Mouse (Mus musculus) midbrain, embryonic 16.5 days (tissue): ENCODE data around the gene Dmrt1. TPM values are rescaled to one million over a fixed set of nuclear protein-coding genes. Genes with fewer than 3 reads are reported as not detected.

Experiments
- ATAC-seq: fragments of 200-750 bp; cut with Nextera tagmentation; 2 replicates; pipeline ENCODE4 v1.8.0; 2017; ENCODE audit warnings: moderate TSS enrichment
- H3K27ac ChIP-seq: fragments of 300-500 bp; sonication (generic); 2 replicates; pipeline ENCODE4 v1.5.1; 2014; ENCODE audit warnings: mild to moderate bottlenecking, low read length, mixed read lengths
- H3K27me3 ChIP-seq: fragments of 300-500 bp; sonication (generic); 2 replicates; pipeline ENCODE4 v1.6.1; 2014; ENCODE audit warnings: low read depth, low read length, mixed read lengths; ENCODE audit not compliant: control insufficient read depth, insufficient read depth
- H3K36me3 ChIP-seq: fragments of 300-500 bp; sonication (generic); 2 replicates; pipeline ENCODE4 v1.6.1; 2014; ENCODE audit warnings: mild to moderate bottlenecking, low read length, moderate library complexity, mixed read lengths; ENCODE audit not compliant: control insufficient read depth, insufficient read depth
- H3K4me1 ChIP-seq: fragments of 300-500 bp; sonication (generic); 2 replicates; pipeline ENCODE4 v1.6.1; 2014; ENCODE audit warnings: mild to moderate bottlenecking, low read length, mixed read lengths; ENCODE audit not compliant: control insufficient read depth, insufficient read depth
- H3K4me2 ChIP-seq: fragments of 300-500 bp; sonication (generic); 2 replicates; pipeline ENCODE4 v1.6.1; 2014; ENCODE audit warnings: mild to moderate bottlenecking, low read length, mixed read lengths
- H3K4me3 ChIP-seq: fragments of 300-500 bp; sonication (generic); 2 replicates; pipeline ENCODE4 v1.5.1; 2014; ENCODE audit warnings: low read depth, mild to moderate bottlenecking, low read length, moderate library complexity, mixed read lengths
- H3K9ac ChIP-seq: fragments of 300-500 bp; sonication (generic); 2 replicates; pipeline ENCODE4 v1.6.1; 2014; ENCODE audit warnings: low read depth, low read length, mixed read lengths
- H3K9me3 ChIP-seq: fragments of 300-500 bp; sonication (generic); replicated peaks from 2 replicates; pipeline ENCODE4 v1.6.1; 2014; ENCODE audit warnings: mild to moderate bottlenecking, low read length, mixed read lengths; ENCODE audit not compliant: control insufficient read depth, poor library complexity, severe bottlenecking
- WGBS: fragments of 180-500 bp; shearing (Covaris S2); extraction: QIAGEN DNeasy Blood & Tissue Kit; methylation state at CpG from one replicate; pipeline ENCODE4 v1.1.7; 2014; 5-methylcytosine and 5-hydroxymethylcytosine counted together
- polyA plus RNA-seq: library from polyadenylated mRNA; unstranded; fragments of >200 nt; fragmentation: Nextera tagmentation; extraction: Ambion mirVana; gene quantifications from 2 replicates; pipeline ENCODE4 v1.2.1, GENCODE M21; 2015

Dmrt1 gene
- polyA plus RNA-seq, 1 experiment from 2014 or later: not detected

DNA sequence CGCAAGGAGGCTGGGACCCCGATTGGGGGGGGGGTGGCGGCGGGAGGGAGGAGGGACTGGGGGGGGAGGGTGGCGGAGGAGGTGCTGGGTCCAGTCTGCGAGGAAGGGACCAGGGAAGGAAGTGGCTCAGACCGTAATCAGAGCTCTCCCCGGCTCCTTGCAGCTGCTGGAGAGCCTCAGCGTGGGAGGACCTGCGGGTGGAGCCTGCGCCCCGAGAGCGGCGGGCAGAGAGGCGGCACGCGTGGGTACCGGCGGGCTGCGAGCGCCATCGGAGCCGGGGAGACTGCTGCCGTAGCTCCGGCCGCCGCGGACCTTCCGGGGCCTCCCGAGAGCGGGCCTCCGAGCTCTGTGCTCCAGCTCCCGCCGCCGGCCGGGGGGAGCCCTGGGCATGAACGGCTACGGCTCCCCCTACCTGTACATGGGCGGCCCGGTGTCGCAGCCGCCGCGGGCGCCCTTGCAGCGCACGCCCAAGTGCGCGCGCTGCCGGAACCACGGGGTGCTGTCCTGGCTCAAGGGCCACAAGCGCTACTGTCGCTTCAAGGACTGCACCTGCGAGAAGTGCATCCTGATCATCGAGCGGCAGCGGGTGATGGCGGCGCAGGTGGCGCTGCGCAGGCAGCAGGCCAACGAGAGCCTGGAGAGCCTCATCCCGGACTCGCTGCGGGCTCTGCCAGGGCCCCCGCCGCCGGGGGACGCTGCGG is 105.1 kb downstream of the Dmrt1 start:
- Histone ChIP-seq H3K9me3 (no peaks in the 10 kb centered on the region), H3K27me3 (peaks cover 72% of the 10 kb centered on the region), H3K4me1 (peaks cover 11% of the 10 kb centered on the region), H3K36me3 (no peaks in the 10 kb centered on the region), H3K4me2 (peak overlapping the region; percentile 46), H3K4me3 (peak overlapping the region; percentile 25), H3K27ac (no peak overlapping the region), H3K9ac (no peak overlapping the region)
- ATAC-seq: peak; percentile 57
- WGBS: 0% methylated on average over 39 of the region's 71 CpGs

DNA sequence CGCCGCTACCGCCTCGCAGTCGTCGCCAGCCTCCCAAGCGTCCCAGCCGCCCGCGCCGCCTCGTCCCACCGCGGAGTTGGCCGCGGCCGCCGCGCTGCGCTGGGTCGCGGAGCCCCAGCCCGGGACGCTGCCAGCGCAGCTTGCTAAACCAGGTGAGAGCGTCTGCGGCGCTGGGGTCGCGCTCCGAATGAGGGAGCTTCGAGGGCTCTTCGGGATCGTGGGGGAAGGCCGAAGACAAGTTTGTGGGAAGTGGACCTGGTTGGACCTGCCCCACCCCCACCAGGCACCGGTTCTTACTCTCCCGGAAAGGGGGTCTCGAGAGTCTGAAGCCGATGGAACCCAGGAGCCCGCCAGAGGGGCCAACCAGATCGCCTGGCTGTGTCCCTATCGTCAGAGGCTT is 105.7 kb downstream of the Dmrt1 start:
- Histone ChIP-seq H3K27ac (no peak overlapping the region), H3K9me3 (no peaks in the 10 kb centered on the region), H3K27me3 (peaks cover 72% of the 10 kb centered on the region), H3K9ac (no peak overlapping the region), H3K4me1 (peaks cover 11% of the 10 kb centered on the region), H3K4me2 (peak overlapping the region; percentile 46), H3K36me3 (no peaks in the 10 kb centered on the region), H3K4me3 (peak overlapping the region; percentile 25)
- ATAC-seq: peak; percentile 41; the same call in 1 of the 2 replicates
- WGBS: under 1% methylated on average over 36 of the region's 42 CpGs

DNA sequence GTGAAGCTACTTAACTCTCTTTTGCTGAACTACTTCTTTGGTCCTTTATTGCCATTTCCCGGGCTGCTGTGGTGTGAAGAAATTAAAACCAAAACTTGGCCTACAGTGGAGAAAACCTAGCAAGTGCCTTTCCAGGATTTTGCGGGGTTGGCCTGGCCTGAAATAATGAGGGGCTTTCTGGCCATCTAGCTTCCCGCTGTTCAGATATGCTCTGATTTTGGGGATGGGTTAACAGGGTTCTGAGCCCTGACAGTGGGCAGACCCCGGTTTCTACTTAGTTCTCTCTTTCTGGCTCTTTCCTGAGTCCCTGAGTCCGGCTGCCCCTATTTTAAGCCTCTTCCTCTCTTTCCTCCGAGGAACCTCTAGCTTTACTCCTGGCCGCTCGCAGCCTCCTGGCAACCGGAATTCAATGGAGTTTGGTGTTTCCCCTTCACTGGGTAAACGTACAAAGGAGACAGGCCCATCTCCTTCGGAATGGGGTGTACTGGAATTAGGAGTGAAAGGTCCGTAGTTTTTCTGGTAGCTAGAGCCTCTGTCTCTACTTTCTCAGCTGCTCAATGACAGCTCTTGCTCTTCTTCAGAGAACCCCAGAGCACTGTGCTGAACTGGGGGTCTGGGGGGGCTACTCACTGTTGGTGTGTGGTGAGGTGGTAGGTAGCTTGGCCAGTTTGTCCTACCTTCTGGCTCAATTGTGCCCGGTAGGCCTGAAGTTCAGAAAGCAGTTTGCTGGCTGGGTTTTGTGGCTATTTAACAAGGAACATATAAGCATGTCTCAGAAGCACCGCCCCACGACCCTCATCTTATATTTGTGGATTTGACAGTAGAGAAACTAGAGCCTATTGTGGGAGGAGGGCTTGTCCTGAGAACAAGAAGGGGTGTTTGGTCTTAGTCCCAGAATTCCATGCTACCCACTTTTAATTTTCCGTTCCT is 106.7 kb downstream of the Dmrt1 start:
- no peak overlapping the region for H3K27ac ChIP-seq
- 4% methylated on average over 16 of the region's 16 CpGs for WGBS
- no peaks in the 10 kb centered on the region for H3K9me3 ChIP-seq
- no peak for ATAC-seq
- H3K4me2 ChIP-seq: no peak overlapping the region
- no peak overlapping the region for H3K9ac ChIP-seq
- H3K27me3 ChIP-seq: peaks cover 72% of the 10 kb centered on the region
- H3K4me3 ChIP-seq: no peak overlapping the region
- peaks cover 11% of the 10 kb centered on the region for H3K4me1 ChIP-seq
- no peaks in the 10 kb centered on the region for H3K36me3 ChIP-seq

DNA sequence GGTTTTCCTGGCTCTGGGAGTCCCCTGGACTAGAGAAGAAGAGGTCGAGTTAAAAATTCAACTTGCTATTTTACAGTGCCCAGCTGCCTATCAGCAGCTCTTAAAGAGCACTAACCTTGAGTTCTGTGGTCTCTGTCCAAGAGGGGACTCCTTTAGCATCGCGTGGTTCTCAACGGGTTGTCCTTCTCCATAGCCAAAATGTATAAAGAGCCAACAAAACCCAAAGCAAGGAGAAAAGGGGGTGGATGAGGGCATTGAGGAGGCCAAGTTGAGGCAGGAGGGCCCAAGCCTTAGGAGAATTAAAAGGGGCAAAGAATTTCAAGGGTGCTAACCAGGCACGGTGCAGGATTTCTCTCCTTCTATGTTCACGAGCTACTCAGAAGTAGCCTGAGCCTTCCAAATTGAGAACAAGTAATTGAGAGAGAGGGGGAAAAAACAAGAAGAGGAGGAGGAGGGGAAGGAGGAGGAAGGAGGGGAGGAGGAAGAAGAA is 107.4 kb downstream of the Dmrt1 start:
- Histone ChIP-seq H3K36me3 (no peaks in the 10 kb centered on the region), H3K4me1 (peaks cover 11% of the 10 kb centered on the region), H3K4me2 (no peak overlapping the region), H3K4me3 (no peak overlapping the region), H3K27ac (no peak overlapping the region), H3K9ac (no peak overlapping the region), H3K9me3 (no peaks in the 10 kb centered on the region), H3K27me3 (peaks cover 66% of the 10 kb centered on the region)
- WGBS: 3% methylated on average over 6 of the region's 6 CpGs
- no peak for ATAC-seq

DNA sequence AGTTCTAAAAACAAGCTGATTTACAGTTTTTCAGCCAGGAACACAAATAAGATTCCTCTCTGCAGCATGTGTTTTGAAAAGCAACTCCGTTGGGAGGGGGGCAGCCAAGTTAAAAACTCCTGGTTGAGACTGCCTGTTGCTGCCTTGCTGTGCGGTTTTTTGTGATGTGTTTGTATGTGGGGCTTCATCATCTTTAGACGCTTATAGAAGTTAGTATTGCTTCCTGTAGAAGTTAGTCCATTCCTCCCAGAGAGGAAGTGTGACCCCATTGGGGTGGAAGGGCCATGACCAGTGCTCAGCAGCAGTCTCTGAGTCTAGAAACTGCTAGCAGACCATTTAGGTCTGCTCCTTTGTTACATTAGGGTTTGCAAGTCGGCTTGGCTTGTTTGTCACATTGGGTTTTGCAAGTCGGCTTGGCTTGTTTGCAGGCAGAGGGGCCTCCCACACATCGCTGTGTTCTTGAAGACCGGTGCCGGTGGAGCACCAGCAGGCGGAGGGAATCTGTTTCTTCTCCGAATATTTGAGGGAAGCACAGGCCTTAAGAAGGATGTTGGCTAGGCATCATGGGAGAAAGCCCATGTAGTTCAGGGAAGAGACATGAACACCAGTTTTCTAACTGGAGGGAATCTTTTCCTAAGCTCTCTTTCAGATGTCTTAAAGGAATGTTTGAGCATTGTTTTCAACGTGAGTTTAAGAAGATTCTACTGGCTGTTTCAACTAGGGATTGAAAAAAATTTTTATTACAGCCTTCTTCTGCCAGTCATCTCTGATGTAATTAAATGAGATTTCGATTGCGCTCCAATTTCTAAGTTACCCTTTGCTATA is 108.3 kb downstream of the Dmrt1 start:
- Histone ChIP-seq H3K4me1 (peaks cover 11% of the 10 kb centered on the region), H3K4me3 (no peak overlapping the region), H3K4me2 (no peak overlapping the region), H3K36me3 (no peaks in the 10 kb centered on the region), H3K27me3 (peaks cover 65% of the 10 kb centered on the region), H3K9ac (no peak overlapping the region), H3K27ac (no peak overlapping the region), H3K9me3 (no peaks in the 10 kb centered on the region)
- no peak for ATAC-seq
- WGBS: 9% methylated on average over 13 of the region's 13 CpGs

DNA sequence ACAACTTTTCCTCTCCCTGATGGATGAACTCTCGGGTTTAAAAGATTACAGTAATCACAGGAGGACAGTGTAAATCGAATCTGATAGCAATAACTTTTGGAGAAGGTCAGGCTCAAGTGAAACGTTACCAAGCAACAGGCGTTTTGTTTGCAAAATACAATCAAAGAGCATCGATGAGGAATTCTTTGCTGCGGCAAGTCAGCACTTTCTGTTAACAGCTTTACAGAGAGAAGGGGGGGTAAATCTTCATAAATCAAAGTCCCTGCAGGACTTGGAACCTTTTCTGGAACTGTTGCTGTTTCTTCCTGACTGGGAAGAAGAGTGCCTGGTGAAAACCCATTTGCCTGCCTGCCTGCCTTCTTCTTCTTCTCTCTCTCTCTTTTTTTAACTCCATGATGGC is 110.5 kb downstream of the Dmrt1 start:
- WGBS: 32% methylated on average over 6 of the region's 6 CpGs
- Histone ChIP-seq H3K36me3 (no peaks in the 10 kb centered on the region), H3K4me2 (no peak overlapping the region), H3K4me1 (peaks cover 3% of the 10 kb centered on the region), H3K27me3 (peaks cover 76% of the 10 kb centered on the region), H3K4me3 (no peak overlapping the region), H3K9ac (no peak overlapping the region), H3K9me3 (no peaks in the 10 kb centered on the region), H3K27ac (no peak overlapping the region)
- ATAC-seq: no peak

DNA sequence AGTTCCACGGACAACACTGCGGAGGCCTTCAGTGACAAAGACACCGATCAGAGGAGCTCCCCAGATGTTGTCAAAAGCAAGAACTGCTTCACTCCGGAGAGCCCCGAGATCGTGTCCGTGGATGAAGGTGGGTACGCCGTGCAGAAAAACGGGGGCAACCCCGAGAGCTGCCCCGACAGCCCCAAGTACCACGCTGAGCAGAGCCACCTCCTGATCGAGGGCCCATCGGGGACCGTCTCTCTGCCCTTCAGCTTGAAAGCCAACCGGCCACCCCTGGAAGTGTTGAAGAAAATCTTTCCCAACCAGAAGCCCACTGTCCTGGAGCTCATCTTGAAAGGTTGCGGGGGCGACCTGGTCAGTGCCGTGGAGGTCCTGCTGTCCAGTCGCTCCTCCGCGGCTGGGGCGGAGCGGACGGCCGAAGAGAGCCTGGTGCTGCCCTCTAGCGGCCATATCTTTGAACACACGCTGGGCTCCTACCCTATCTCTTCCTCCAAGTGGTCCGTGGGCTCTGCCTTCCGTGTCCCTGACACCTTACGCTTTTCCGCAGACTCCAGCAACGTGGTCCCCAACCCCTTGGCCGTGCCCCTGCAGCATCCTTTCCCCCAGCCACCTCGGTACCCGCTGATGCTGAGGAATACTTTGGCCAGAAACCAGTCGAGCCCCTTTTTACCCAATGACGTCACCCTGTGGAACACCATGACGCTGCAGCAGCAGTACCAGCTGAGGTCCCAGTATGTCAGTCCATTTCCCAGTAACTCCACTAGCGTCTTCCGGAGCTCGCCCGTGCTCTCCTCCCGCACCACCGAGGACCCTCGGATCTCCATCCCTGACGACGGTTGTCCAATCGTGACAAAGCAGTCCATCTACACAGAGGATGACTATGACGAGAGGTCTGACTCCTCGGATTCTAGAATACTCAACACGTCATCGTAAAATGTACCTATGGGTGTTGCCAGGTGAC is 117.2 kb downstream of the Dmrt1 start:
- H3K36me3 ChIP-seq: no peaks in the 10 kb centered on the region
- no peak overlapping the region for H3K9ac ChIP-seq
- peak overlapping the region; percentile 51 for H3K4me2 ChIP-seq
- H3K9me3 ChIP-seq: no peaks in the 10 kb centered on the region
- H3K27ac ChIP-seq: no peak overlapping the region
- WGBS: 32% methylated on average over 54 of the region's 54 CpGs
- peaks cover 74% of the 10 kb centered on the region for H3K27me3 ChIP-seq
- peak overlapping the region; percentile 35 for H3K4me3 ChIP-seq
- H3K4me1 ChIP-seq: 0 out of 2 replicates have a peak, but pooled peaks cover 4% of the 10 kb centered on the region
- ATAC-seq: peak; percentile 66

DNA sequence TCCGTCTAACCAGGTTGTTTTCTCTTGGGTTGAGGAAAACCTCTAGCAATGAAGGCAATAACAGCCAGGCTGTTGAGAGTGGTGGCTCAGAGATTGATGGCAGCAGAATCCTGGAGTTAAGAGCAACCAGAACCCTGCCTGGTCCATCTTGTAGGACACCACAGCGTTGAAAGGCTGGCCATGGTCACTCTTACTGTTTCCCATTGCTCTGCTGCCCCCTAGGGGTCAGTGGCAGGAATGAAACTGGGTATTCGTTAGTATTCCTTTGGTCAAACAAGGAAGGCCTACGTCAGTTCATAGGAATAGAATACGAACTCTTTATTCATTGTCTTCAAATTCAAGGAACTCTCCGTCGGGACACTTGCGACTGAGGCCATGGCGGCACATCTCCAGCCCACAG is 123.1 kb downstream of the Dmrt1 start:
- Histone ChIP-seq H3K4me1 (no peaks in the 10 kb centered on the region), H3K4me3 (no peak overlapping the region), H3K36me3 (no peaks in the 10 kb centered on the region), H3K9me3 (no peaks in the 10 kb centered on the region), H3K27me3 (peaks cover 36% of the 10 kb centered on the region), H3K4me2 (no peak overlapping the region), H3K27ac (no peak overlapping the region), H3K9ac (no peak overlapping the region)
- 11% methylated on average over 9 of the region's 9 CpGs for WGBS
- no peak for ATAC-seq
